Mouse (Mus musculus): Measurements from ENCODE around the gene 0610030E20Rik. TPM values are rescaled to one million over a fixed set of nuclear protein-coding genes. Genes with fewer than 3 reads are reported as not detected.

The 0610030E20Rik gene
- 12.9 and 17.4 TPM in 2 replicates for polyA plus RNA-seq (2014; fragmentation: Nextera tagmentation; extraction: Ambion mirVana)

DNA sequence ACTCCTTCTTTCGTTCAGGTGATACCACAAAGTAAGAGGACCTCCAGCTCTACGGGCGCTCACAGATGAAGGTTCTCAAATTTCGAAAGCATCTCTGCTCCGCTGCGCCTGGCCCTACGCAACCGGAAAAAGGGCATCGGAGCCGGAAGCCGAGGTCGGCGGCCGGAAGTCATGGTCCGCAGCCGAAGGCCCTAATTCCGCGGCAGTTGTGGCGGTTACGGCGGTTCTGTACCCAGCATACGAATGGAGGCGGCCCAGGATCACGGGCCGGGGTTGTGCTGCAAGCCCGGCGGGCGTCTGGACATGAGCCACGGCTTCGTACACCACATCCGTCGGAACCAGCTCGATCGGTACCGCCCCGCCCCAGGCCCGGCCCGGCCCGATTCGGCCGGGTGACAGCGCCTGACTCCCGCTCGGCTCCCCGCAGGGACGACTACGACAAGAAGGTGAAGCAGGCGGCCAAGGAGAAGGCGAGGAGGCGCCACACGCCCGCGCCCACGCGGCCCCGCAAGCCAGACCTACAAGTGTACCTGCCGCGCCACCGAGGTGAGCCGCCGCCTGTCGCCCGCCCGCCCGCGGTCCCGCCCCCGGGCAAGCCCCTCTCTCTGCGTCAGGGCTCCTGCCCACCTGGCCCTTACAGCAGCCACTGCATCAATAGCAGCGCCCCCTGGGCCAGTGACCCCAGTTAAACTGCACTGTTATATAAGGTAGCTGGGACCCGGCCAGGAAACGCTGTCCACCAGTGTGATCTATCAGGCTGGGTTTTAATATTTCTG, at the start of gene 0610030E20Rik:
Gene 0610030E20Rik, plus strand, starts transcription at position 152 of the 776 bp plus-strand sequence.
- H3K9ac ChIP-seq (ENCODE audit: low read depth, low read length) = peak within 1 kb of the TSS; percentile 91
- H3K27me3 ChIP-seq (ENCODE audit: control insufficient read depth, insufficient read depth, low read length) = no peaks in the 10 kb centered on the region
- H3K36me3 ChIP-seq (ENCODE audit: control insufficient read depth, insufficient read depth, low read length) = peaks cover 7% of the 10 kb centered on the region
- ATAC-seq (replicated peaks; ENCODE audit: insufficient number of reproducible peaks, low FRiP score, low TSS enrichment) = peak; percentile 70
- H3K9me3 ChIP-seq (replicated peaks; ENCODE audit: control insufficient read depth, low read length) = no peaks in the 10 kb centered on the region
- H3K4me3 ChIP-seq (ENCODE audit: low read depth, low read length) = peak within 1 kb of the TSS; percentile 83
- peak within 1 kb of the TSS; percentile 79 for H3K4me2 ChIP-seq
- under 1% methylated on average over 72 of the region's 72 CpGs for WGBS (ENCODE audit: insufficient replicate concordance)
- peaks cover 21% of the 10 kb centered on the region for H3K4me1 ChIP-seq (ENCODE audit: control insufficient read depth, insufficient read depth, low read length)
- peak within 1 kb of the TSS; percentile 88 for H3K27ac ChIP-seq (ENCODE audit: low read depth, low read length)

DNA sequence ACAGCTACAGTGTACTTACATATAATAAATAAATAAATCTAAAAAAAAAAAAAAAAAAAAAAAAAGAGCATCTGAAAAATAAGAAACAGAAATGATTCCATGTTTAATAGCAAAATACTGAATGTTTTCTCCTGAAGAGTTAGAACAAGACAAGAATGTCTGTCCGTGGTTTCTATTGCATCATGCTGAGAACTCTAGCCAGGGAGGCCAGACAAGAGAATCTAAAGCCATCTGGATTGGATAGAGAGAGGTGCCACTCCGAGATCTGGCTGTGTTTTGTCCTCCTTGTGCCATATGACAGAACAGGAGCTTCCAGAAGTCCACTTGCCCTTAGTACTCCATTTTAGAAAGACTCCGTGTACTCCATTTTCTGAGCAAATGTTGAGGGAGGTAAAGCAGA, 49.3 kb upstream of the 0610030E20Rik start:
- Histone ChIP-seq H3K9me3 (replicated peaks; ENCODE audit: control insufficient read depth, low read length) (no peaks in the 10 kb centered on the region), H3K4me3 (ENCODE audit: low read depth, low read length) (no peak overlapping the region), H3K27ac (ENCODE audit: low read depth, low read length) (no peak overlapping the region), H3K4me2 (no peak overlapping the region), H3K4me1 (ENCODE audit: control insufficient read depth, insufficient read depth, low read length) (peaks cover 6% of the 10 kb centered on the region; the same call in 1 of the 2 replicates), H3K27me3 (ENCODE audit: control insufficient read depth, insufficient read depth, low read length) (no peaks in the 10 kb centered on the region), H3K36me3 (ENCODE audit: control insufficient read depth, insufficient read depth, low read length) (no peaks in the 10 kb centered on the region), H3K9ac (ENCODE audit: low read depth, low read length) (no peak overlapping the region)
- ATAC-seq (replicated peaks; ENCODE audit: insufficient number of reproducible peaks, low FRiP score, low TSS enrichment) = no peak
- WGBS (ENCODE audit: insufficient replicate concordance) = 78% methylated on average over 3 of the region's 3 CpGs

DNA sequence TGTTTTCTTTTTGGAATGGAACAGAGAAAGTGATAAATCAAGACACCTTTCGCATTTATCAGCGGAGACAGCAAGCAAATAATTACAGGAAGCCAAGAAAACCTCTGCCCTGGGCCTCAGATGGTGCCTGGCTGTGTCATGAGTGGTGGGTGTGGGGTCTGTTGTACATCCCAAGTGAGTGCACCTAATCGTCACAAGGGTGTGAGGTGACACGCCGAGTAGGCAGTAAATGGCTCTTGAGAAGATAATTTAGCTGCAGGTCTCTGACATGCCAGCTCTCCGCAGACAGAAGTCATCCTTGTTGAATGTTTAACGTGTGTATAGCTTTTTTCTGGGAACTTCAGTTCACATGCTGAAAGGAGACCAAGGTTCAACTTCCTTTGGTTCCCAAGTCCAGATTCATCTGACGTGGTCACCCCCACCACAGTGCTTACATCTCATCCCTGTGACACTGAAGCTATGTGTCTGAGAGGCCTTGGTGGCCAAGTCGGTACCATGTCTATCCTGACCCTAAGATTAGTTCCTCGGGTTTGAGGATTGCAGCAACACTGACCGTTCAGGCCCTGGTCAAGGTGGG, 44.7 kb upstream of the 0610030E20Rik start:
- no peak overlapping the region for H3K4me3 ChIP-seq (ENCODE audit: low read depth, low read length)
- H3K36me3 ChIP-seq (ENCODE audit: control insufficient read depth, insufficient read depth, low read length) = no peaks in the 10 kb centered on the region
- no peak overlapping the region for H3K4me2 ChIP-seq
- H3K9ac ChIP-seq (ENCODE audit: low read depth, low read length) = no peak overlapping the region
- WGBS (ENCODE audit: insufficient replicate concordance) = 61% methylated on average over 11 of the region's 11 CpGs
- ATAC-seq (replicated peaks; ENCODE audit: insufficient number of reproducible peaks, low FRiP score, low TSS enrichment) = no peak
- H3K27ac ChIP-seq (ENCODE audit: low read depth, low read length) = no peak overlapping the region
- H3K9me3 ChIP-seq (replicated peaks; ENCODE audit: control insufficient read depth, low read length) = no peaks in the 10 kb centered on the region
- H3K27me3 ChIP-seq (ENCODE audit: control insufficient read depth, insufficient read depth, low read length) = no peaks in the 10 kb centered on the region
- no peaks in the 10 kb centered on the region for H3K4me1 ChIP-seq (ENCODE audit: control insufficient read depth, insufficient read depth, low read length)

DNA sequence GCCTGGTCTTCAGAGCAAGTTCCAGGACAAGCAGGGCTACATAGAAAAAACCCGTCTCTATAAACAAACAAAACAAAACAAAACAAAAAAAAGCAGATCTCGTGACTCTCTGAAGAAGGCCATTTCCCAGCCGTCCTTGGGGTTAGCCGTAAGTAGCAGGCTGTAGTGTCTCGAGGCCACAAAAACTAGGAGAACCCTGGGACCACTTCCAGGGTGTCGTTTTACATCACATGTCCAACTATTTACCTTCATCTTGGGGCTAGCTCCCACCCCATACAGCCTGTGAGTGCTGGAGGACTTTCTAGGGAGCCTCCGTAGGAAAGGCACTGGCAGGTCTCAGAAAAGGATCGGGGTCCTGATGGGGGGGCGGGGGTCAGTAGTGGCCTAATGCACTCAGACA, 43.6 kb upstream of the 0610030E20Rik start:
- H3K27ac ChIP-seq (ENCODE audit: low read depth, low read length) = no peak overlapping the region
- no peaks in the 10 kb centered on the region for H3K36me3 ChIP-seq (ENCODE audit: control insufficient read depth, insufficient read depth, low read length)
- H3K4me3 ChIP-seq (ENCODE audit: low read depth, low read length) = no peak overlapping the region
- no peaks in the 10 kb centered on the region for H3K4me1 ChIP-seq (ENCODE audit: control insufficient read depth, insufficient read depth, low read length)
- H3K27me3 ChIP-seq (ENCODE audit: control insufficient read depth, insufficient read depth, low read length) = no peaks in the 10 kb centered on the region
- no peak overlapping the region for H3K4me2 ChIP-seq
- H3K9ac ChIP-seq (ENCODE audit: low read depth, low read length) = no peak overlapping the region
- H3K9me3 ChIP-seq (replicated peaks; ENCODE audit: control insufficient read depth, low read length) = no peaks in the 10 kb centered on the region
- no peak for ATAC-seq (replicated peaks; ENCODE audit: insufficient number of reproducible peaks, low FRiP score, low TSS enrichment)
- 56% methylated on average over 9 of the region's 9 CpGs for WGBS (ENCODE audit: insufficient replicate concordance)

DNA sequence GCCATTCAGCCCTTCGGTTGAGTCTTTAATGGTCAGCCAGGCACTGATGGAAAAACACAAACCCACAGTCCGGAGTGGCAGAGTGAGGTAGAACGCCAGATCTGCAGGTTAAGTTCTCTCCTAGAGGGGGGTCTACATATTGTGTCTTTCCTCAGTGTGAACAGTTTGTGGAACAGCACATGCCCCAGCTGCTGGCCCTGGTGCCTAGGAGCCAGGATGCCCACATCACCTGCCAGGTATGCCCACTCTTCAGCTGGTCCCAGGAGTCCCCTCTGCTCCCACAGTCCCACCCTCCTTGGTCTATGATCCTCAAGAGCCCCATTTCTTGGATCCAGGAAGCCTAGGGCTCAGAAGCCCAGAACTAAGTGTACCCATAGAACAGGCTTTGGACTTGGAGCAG, 34.9 kb upstream of the 0610030E20Rik start:
- 83% methylated on average over 3 of the region's 3 CpGs for WGBS (ENCODE audit: insufficient replicate concordance)
- no peak for ATAC-seq (replicated peaks; ENCODE audit: insufficient number of reproducible peaks, low FRiP score, low TSS enrichment)

DNA sequence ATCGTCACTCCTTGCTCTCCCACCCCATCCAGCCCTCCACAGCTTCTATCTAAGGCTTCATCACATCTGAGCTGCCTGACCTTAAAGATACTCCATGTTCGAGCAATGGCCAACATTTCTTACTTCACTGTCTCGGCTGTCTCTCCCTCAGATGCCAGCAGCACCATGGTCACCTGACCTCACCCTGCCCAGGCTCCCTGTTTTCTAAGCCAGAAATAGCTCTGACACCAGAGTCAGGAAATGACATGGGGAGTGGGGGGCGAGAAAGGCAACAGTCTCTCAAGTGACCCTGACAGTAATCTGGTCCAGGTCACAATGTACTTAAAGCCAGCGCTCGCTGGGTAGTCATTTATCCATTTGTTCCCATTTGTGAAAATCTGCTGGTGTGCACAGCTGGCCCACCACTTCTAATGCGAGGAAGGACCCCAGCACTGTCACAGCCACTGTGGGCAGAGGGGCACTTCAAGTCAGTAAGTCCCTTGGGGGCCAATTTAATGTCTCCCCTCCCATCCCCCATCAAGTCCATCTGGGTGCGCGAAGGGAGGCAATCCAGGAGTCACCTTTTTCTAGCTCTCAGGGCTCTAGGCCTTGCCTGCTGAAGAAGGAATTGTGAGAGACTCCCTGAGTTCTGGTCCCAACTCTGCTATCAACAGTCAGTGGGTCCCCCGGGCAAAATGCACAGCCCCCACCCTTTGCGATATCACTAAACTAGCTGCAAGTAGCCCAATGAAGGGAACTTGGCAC, 33.8 kb upstream of the 0610030E20Rik start:
- peaks cover 25% of the 10 kb centered on the region for H3K4me1 ChIP-seq (ENCODE audit: control insufficient read depth, insufficient read depth, low read length)
- H3K27me3 ChIP-seq (ENCODE audit: control insufficient read depth, insufficient read depth, low read length) = no peaks in the 10 kb centered on the region
- H3K36me3 ChIP-seq (ENCODE audit: control insufficient read depth, insufficient read depth, low read length) = peaks cover 5% of the 10 kb centered on the region; the same call in 1 of the 2 replicates
- no peak overlapping the region for H3K4me3 ChIP-seq (ENCODE audit: low read depth, low read length)
- H3K9me3 ChIP-seq (replicated peaks; ENCODE audit: control insufficient read depth, low read length) = no peaks in the 10 kb centered on the region
- ATAC-seq (replicated peaks; ENCODE audit: insufficient number of reproducible peaks, low FRiP score, low TSS enrichment) = 0 out of 2 replicates have a peak, but pooled peaks have one; percentile 16
- WGBS (ENCODE audit: insufficient replicate concordance) = 58% methylated on average over 11 of the region's 11 CpGs
- no peak overlapping the region; the same call in 1 of the 2 replicates for H3K9ac ChIP-seq (ENCODE audit: low read depth, low read length)
- no peak overlapping the region for H3K4me2 ChIP-seq
- peak overlapping the region; percentile 85 for H3K27ac ChIP-seq (ENCODE audit: low read depth, low read length)

More for the DNA sequence above, 34.9 kb upstream of the 0610030E20Rik start:
- Histone ChIP-seq H3K9me3 (replicated peaks; ENCODE audit: control insufficient read depth, low read length) (no peaks in the 10 kb centered on the region), H3K4me1 (ENCODE audit: control insufficient read depth, insufficient read depth, low read length) (peaks cover 25% of the 10 kb centered on the region), H3K27me3 (ENCODE audit: control insufficient read depth, insufficient read depth, low read length) (no peaks in the 10 kb centered on the region), H3K27ac (ENCODE audit: low read depth, low read length) (no peak overlapping the region), H3K4me2 (no peak overlapping the region), H3K36me3 (ENCODE audit: control insufficient read depth, insufficient read depth, low read length) (peaks cover 3% of the 10 kb centered on the region; the same call in 1 of the 2 replicates), H3K4me3 (ENCODE audit: low read depth, low read length) (no peak overlapping the region), H3K9ac (ENCODE audit: low read depth, low read length) (no peak overlapping the region)

DNA sequence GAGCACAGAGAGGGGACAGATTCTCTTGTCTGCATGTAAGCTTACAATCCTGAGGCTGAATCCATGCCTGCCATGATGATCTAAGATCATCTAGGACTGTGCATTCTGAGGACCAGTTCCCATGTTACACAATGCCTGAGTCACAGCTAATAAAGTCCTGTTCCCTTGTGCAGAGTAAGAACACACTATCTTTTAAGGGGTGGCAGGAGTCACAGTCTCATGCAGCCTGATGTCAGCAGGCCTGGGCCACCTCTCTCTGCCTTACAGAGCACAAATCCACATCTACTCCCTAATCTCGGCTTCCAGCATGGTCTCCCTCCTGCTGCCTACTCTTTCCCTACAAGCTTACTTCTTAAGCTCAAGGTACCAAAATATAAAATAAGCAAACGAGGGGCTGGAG, 31.7 kb upstream of the 0610030E20Rik start:
- Histone ChIP-seq H3K9ac (ENCODE audit: low read depth, low read length) (no peak overlapping the region), H3K27ac (ENCODE audit: low read depth, low read length) (peak overlapping the region; percentile 30; the same call in 1 of the 2 replicates), H3K27me3 (ENCODE audit: control insufficient read depth, insufficient read depth, low read length) (no peaks in the 10 kb centered on the region), H3K9me3 (replicated peaks; ENCODE audit: control insufficient read depth, low read length) (no peaks in the 10 kb centered on the region), H3K4me1 (ENCODE audit: control insufficient read depth, insufficient read depth, low read length) (peaks cover 25% of the 10 kb centered on the region), H3K4me2 (no peak overlapping the region), H3K4me3 (ENCODE audit: low read depth, low read length) (no peak overlapping the region), H3K36me3 (ENCODE audit: control insufficient read depth, insufficient read depth, low read length) (peaks cover 8% of the 10 kb centered on the region)
- WGBS (ENCODE audit: insufficient replicate concordance) = 72% methylated on average over 2 of the region's 2 CpGs
- ATAC-seq (replicated peaks; ENCODE audit: insufficient number of reproducible peaks, low FRiP score, low TSS enrichment) = no peak

DNA sequence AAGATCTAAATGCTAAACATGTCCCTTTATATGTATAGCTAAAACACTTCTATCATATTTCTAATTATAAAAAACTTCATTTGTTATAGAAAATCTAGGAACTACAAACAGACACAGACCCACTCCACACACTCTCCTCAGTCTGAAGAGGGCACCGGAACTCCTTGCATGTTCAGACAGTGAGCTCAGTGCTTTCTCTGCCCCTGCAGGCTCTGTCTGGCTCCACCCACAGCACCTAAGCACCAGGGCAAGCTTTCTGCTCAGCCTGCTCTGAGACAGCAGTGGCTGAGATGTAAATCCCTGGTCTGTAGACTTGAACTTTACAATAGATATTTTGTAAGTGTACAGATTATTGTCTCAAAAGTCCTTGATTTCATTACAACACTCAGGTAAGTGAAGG, 31.1 kb upstream of the 0610030E20Rik start:
- H3K27me3 ChIP-seq (ENCODE audit: control insufficient read depth, insufficient read depth, low read length) = no peaks in the 10 kb centered on the region
- H3K36me3 ChIP-seq (ENCODE audit: control insufficient read depth, insufficient read depth, low read length) = peaks cover 12% of the 10 kb centered on the region
- WGBS (ENCODE audit: insufficient replicate concordance) = 28% methylated on average over 1 of the region's 1 CpGs
- H3K9ac ChIP-seq (ENCODE audit: low read depth, low read length) = no peak overlapping the region
- H3K4me2 ChIP-seq = no peak overlapping the region
- no peak for ATAC-seq (replicated peaks; ENCODE audit: insufficient number of reproducible peaks, low FRiP score, low TSS enrichment)
- H3K4me3 ChIP-seq (ENCODE audit: low read depth, low read length) = no peak overlapping the region
- H3K27ac ChIP-seq (ENCODE audit: low read depth, low read length) = 0 out of 2 replicates have a peak overlapping the region, but pooled peaks have one; percentile 16
- H3K4me1 ChIP-seq (ENCODE audit: control insufficient read depth, insufficient read depth, low read length) = peaks cover 25% of the 10 kb centered on the region
- H3K9me3 ChIP-seq (replicated peaks; ENCODE audit: control insufficient read depth, low read length) = no peaks in the 10 kb centered on the region

Measured in heart, embryonic 11.5 days (tissue).